Mouse (Mus musculus): ENCODE results near the gene Pdzk1ip1. TPM values are rescaled to one million over a fixed set of nuclear protein-coding genes. Genes with fewer than 3 reads are reported as not detected.

The Pdzk1ip1 gene
- total RNA-seq, 2 experiments from 2014 or later: 28.7 to 34.2 TPM

DNA sequence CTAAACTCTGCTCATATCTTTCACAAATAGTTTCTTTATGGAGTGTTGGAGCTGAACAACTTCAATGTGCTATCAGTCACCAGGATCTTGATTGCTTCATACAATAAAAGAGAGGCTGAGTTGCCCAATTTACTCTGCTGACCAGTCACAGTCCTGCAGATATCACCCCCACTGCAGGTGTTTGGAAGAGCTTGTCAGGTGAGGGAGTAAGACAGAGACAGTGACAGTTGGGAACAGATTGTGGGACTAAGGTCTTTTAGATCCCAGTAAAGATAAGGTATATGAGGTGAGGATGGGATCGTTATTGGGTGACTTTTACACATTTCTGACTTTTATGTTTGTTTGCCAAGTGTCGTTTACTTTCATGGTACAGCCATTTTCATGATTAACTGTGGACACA is 22.7 kb downstream of the Pdzk1ip1 start:
- ATAC-seq (replicated peaks; ENCODE audit: low FRiP score, low TSS enrichment, poor library complexity, severe bottlenecking): no peak

DNA sequence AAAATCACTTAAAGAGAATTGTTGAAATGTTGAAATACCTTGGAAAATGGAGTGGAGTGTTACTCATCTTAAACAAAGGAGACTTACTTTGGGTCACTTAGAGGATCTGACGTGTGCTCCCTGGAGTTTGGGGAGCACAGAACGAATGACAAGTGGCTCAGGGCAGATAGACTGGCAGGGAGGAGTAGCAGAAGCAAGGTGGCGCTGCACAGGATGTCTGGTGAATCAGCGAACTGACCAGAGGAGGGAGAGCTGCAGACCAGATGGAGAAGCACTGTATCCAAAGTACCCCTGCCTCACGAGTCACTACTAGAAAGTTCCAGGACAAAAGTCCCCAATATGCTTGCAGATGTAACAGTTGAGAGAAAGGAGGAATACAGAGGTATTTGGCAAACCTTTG is 24.8 kb downstream of the Pdzk1ip1 start:
- 0 out of 2 replicates have a peak, but pooled peaks have one; percentile 46 for ATAC-seq (replicated peaks; ENCODE audit: low FRiP score, low TSS enrichment, poor library complexity, severe bottlenecking)

DNA sequence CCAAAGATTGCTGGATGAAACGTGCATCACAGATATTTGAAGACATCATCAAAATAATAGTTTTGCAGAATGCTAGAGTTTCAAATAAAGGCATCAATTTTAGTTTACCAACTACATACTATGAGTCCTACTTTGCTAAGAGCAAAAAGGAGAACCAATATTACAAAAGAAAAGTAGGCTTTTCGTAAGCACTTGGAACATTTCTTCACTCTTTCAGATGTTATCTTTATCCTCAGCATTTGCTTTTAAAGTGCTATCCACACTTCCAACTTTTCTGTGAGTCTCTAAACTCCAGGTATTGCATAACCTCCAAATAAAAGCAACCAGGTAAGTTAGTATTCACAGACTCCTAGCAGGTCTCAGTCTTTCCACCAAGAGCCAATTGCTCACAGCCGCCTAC is 31.1 kb downstream of the Pdzk1ip1 start:
- no peak for ATAC-seq (replicated peaks; ENCODE audit: low FRiP score, low TSS enrichment, poor library complexity, severe bottlenecking)

DNA sequence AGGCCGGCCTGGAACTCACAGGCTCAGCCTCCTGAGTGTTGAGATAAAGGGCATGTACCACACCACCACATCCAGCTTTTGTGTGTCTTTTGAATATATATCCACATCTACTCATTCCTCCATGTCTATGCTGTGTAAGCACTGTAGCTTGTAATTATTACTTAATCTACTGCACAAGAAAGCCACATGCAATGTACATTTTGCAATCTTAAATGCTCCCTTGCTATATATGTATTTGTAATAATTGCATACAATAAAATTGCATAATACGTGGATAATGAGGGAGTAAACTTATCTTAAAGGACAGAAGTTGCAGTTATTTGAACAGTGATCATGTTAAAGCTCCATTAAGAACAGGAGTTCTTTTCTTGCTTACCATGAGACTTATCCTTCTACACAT is 32.7 kb downstream of the Pdzk1ip1 start:
- no peak for ATAC-seq (replicated peaks; ENCODE audit: low FRiP score, low TSS enrichment, poor library complexity, severe bottlenecking)

DNA sequence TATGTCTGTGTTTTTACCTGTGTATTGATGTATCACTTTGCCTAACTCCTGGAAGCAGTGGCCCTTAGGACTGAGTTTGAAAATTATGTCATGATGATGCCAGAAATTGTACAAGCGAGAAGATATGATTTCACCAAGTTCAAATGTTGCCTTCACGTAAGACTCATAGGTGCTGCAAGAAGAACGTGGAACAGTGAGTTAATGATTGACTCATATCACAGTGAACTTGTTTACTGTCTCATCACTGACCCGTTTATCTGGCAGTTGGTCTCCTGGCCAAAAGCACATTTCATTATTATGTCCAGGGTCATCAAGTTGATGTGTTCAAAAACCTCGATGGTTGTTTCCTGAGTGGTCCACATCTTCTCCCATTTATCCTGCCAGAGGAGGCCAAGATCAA is 33.1 kb downstream of the Pdzk1ip1 start:
- ATAC-seq (replicated peaks; ENCODE audit: low FRiP score, low TSS enrichment, poor library complexity, severe bottlenecking): no peak

DNA sequence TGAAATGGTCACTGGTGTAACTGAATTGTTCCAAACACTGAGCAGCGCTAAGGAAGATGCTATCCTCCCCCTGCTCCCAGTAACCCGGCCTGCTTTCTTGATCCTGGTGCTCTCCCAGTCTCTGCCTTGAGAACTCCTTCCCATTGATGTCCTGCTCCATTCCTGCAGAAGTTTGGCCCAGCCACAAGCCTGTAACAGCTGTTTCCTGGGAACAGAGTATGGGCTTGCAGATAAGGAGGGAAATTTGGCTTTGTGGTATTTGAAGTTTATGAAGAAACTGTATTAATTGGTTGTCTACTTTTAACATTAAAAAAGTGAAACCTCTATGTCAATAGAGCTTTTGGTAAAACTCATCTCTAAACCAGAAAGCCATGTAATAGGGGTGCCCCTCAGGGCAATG is 35.0 kb downstream of the Pdzk1ip1 start:
- no peak for ATAC-seq (replicated peaks; ENCODE audit: low FRiP score, low TSS enrichment, poor library complexity, severe bottlenecking)

DNA sequence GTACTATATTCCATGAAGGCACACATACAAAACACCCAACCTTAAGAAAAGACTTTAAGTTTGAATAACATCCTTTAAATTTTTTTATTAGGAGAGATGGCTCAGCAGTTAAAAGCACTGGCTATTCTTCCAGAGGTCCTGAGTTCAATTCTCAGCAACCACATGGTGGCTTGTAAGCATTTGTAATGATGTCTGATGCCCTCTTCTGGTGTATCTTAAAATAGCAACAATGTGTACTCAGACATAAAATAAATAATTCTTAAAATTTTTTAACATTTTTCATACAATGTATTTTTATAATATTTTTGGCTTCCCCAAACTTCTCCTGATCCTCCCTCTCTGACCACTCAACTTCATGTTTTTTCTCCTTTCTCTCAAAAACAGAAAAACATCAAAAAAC is 36.2 kb downstream of the Pdzk1ip1 start:
- ATAC-seq (replicated peaks; ENCODE audit: low FRiP score, low TSS enrichment, poor library complexity, severe bottlenecking): no peak

DNA sequence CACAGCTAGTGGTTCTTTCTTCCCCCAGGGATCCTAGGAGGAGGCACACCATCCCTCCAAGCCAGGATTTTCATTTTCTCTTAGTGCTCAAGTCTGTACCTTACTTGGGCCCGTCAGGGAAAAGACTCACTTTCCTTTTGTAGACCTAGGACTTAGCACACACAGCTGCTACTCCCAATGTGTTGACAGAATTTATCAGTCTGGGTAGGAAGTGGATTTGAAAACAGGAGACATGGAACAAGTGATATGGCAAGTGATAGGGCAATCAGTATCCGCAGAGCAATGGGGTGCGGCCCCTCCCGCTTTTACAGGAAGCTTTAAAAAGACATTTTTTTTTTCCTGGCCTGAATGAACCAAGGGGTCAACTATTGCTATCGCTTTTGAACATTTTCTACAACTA is 44.6 kb downstream of the Pdzk1ip1 start:
- ATAC-seq (replicated peaks; ENCODE audit: low FRiP score, low TSS enrichment, poor library complexity, severe bottlenecking): peak; percentile 62

DNA sequence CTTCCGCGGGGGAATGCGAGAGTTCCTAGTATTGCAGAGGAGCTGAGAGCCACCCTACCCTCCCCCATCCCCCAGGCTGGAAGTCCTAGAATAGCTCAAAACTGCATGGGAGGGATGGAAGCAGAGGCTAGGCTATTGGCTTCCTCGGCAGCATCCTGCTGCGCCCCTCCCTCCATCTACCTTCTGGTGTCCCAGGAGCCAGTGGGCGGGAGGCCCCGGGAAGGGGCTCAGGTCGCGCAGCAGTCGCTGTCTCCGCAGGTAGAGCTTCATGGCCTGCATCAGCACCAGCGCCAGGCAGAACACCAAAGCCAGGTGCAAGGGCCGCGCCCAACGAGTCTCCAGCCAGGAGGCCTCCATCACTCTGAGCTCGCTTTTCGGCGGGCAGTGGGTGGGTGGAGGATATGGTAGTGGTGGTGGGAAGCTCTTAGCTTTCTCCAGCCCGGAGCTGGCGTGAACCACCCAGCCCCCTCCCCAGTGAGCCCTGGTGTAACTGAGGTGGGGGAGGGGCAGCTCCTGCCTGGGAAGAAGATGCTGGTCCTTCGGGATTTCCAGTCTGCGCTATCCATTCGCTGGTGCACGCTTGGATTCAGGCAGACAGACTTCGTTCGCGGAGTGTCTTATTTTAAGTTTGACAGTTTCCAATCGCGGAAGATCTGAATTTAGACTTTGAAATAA is 45.2 kb downstream of the Pdzk1ip1 start, which contains the start of gene Cyp4x1:
Cyp4x1 (minus strand) TSS at position 661 of the 675 bp plus-strand sequence.
- ATAC-seq (replicated peaks; ENCODE audit: low FRiP score, low TSS enrichment, poor library complexity, severe bottlenecking): peak; percentile 63

DNA sequence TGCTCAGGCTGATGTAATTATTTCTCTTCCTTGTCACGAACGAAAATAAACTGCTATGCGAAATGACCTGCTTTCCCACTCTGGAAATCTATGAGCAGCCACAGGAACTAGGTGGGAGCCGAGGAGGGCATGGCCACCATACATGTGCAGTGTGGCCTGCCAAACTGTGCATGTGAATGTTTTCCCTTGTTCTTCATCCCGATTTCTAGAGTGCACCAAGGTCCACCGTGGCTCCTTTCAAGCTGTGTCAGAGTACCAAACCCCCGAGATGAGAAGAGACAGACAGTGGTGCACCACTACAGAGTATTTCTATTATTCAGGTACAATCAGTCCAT is 45.8 kb downstream of the Pdzk1ip1 start:
- no peak for ATAC-seq (replicated peaks; ENCODE audit: low FRiP score, low TSS enrichment, poor library complexity, severe bottlenecking)

Other genes with a start within 250 kb of the Pdzk1ip1 start
- 0.09 and 0.27 TPM in 2 replicates for gene Foxd2, start 179.8 kb upstream of the Pdzk1ip1 start, total RNA-seq (2014; fragmentation: Nextera tagmentation)
- gene Foxd2, start 179.8 kb upstream of the Pdzk1ip1 start, total RNA-seq (2017): 1.2 TPM in 1 of 2 replicates, not detected in the other
- not detected in 2 replicates for gene Foxe3, start 162.7 kb upstream of the Pdzk1ip1 start, total RNA-seq (2014; fragmentation: Nextera tagmentation)
- not detected in 2 replicates for gene Foxe3, start 162.7 kb upstream of the Pdzk1ip1 start, total RNA-seq (2017)
- 48.4 and 50.3 TPM in 2 replicates for gene Cmpk1, start 101.5 kb upstream of the Pdzk1ip1 start, total RNA-seq (2014; fragmentation: Nextera tagmentation)
- 136 and 147 TPM in 2 replicates for gene Cmpk1, start 101.5 kb upstream of the Pdzk1ip1 start, total RNA-seq (2017)
- gene Stil, start 88.5 kb upstream of the Pdzk1ip1 start, total RNA-seq (2014; fragmentation: Nextera tagmentation): 22.9 and 27.8 TPM in 2 replicates
- gene Stil, start 88.5 kb upstream of the Pdzk1ip1 start, total RNA-seq (2017): 11.0 and 15.6 TPM in 2 replicates
- gene Tal1, start 32.3 kb upstream of the Pdzk1ip1 start, total RNA-seq (2014; fragmentation: Nextera tagmentation): 99.5 and 115 TPM in 2 replicates
- 56.3 and 63.8 TPM in 2 replicates for gene Tal1, start 32.3 kb upstream of the Pdzk1ip1 start, total RNA-seq (2017)
- gene Cyp4x1, start 45.6 kb downstream of the Pdzk1ip1 start, total RNA-seq (2014; fragmentation: Nextera tagmentation): not detected in 2 replicates
- gene Cyp4x1, start 45.6 kb downstream of the Pdzk1ip1 start, total RNA-seq (2017): 0.27 TPM in 1 of 2 replicates, not detected in the other
- gene Cyp4a29, start 153.4 kb downstream of the Pdzk1ip1 start, total RNA-seq (2014; fragmentation: Nextera tagmentation): not detected in 2 replicates
- gene Cyp4a29, start 153.4 kb downstream of the Pdzk1ip1 start, total RNA-seq (2017): not detected in 2 replicates
- gene Cyp4a12a, start 210.3 kb downstream of the Pdzk1ip1 start, total RNA-seq (2014; fragmentation: Nextera tagmentation): not detected in 2 replicates
- not detected in 2 replicates for gene Cyp4a12a, start 210.3 kb downstream of the Pdzk1ip1 start, total RNA-seq (2017)